Mouse (Mus musculus) embryonic facial prominence, embryonic 10.5 days (tissue): ENCODE results near the gene Doc2a. TPM values are rescaled to one million over a fixed set of nuclear protein-coding genes. Genes with fewer than 3 reads are reported as not detected.
A peak's percentile ranks its signal among the peaks of the same experiment; 100 is the strongest.
"Not testable (repeated sequence)": the region's sequence is repeated elsewhere in the genome, so short reads cannot be mapped to it uniquely, and the experiment has no call there.

Source experiments
- DNase-seq: peaks from one replicate; pipeline ENCODE4 v3.0.0-alpha.2; 2017; ENCODE audit warnings: low spot score
- H3K27ac ChIP-seq: fragments of 300-500 bp; sonication (generic); replicated peaks from 2 replicates; pipeline ENCODE4 v1.5.1; 2016; ENCODE audit warnings: mild to moderate bottlenecking
- H3K27me3 ChIP-seq: fragments of 300-500 bp; sonication (generic); replicated peaks from 2 replicates; pipeline ENCODE4 v1.6.1; 2016; ENCODE audit warnings: low read depth, mild to moderate bottlenecking; ENCODE audit not compliant: poor library complexity, severe bottlenecking
- H3K36me3 ChIP-seq: fragments of 300-500 bp; sonication (generic); replicated peaks from 2 replicates; pipeline ENCODE4 v1.6.1; 2016; ENCODE audit warnings: mild to moderate bottlenecking, moderate library complexity
- H3K4me1 ChIP-seq: fragments of 300-500 bp; sonication (generic); 2 replicates; pipeline ENCODE4 v1.6.1; 2016
- H3K4me3 ChIP-seq: fragments of 300-500 bp; sonication (generic); 2 replicates; pipeline ENCODE4 v1.5.1; 2016; ENCODE audit warnings: mild to moderate bottlenecking, moderate library complexity
- H3K9me3 ChIP-seq: fragments of 300-500 bp; sonication (generic); 2 replicates; pipeline ENCODE4 v1.6.1; 2016; ENCODE audit warnings: mild to moderate bottlenecking
- WGBS: fragments of 180-500 bp; shearing (Covaris S2); methylation state at CpG from one replicate; pipeline ENCODE4 v1.1.7; 2016; 5-methylcytosine and 5-hydroxymethylcytosine counted together
- polyA plus RNA-seq: library from polyadenylated mRNA; unstranded; fragments of >200 nt; fragmentation: Nextera tagmentation; extraction: Ambion mirVana; gene quantifications from 2 replicates; pipeline ENCODE4 v1.2.1, GENCODE M21; 2016

The Doc2a gene
- polyA plus RNA-seq, 1 experiment from 2014 or later: 3.1 TPM

- peak within 1 kb of the TSS; percentile 92 for H3K27ac ChIP-seq
These were observed 37.3 kb downstream of the Doc2a start, which contains the start of gene Taok2 for GRCm38 (mm10) chr7:126884286-126885164. Taok2 (minus strand) TSS chr7:126884703.

GRCm38 (mm10) chr7:126887281-126887680, 40.1 kb downstream of the Doc2a start:
- H3K27me3 ChIP-seq: no peaks in the 10 kb centered on the region
- no peaks in the 10 kb centered on the region for H3K9me3 ChIP-seq
- H3K36me3 ChIP-seq: peaks cover 19% of the 10 kb centered on the region
- peaks cover 24% of the 10 kb centered on the region for H3K4me1 ChIP-seq
- WGBS: 89% methylated on average over 5 of the region's 5 CpGs
- no peak overlapping the region for H3K27ac ChIP-seq
- H3K4me3 ChIP-seq: no peak overlapping the region
- DNase-seq: no peak

More at GRCm38 (mm10) chr7:126884286-126885164, 37.3 kb downstream of the Doc2a start, which contains the start of gene Taok2:
- under 1% methylated on average over 56 of the region's 56 CpGs for WGBS
- no peaks in the 10 kb centered on the region for H3K9me3 ChIP-seq
- H3K4me1 ChIP-seq: peaks cover 42% of the 10 kb centered on the region
- no peaks in the 10 kb centered on the region for H3K27me3 ChIP-seq
- peaks cover 20% of the 10 kb centered on the region for H3K36me3 ChIP-seq
- peak within 1 kb of the TSS; percentile 90 for H3K4me3 ChIP-seq
- DNase-seq: peak; percentile 100

GRCm38 (mm10) chr7:126888852-126889251, 41.6 kb downstream of the Doc2a start:
- no peaks in the 10 kb centered on the region for H3K27me3 ChIP-seq
- H3K4me1 ChIP-seq: peaks cover 9% of the 10 kb centered on the region
- DNase-seq: no peak
- no peak overlapping the region for H3K27ac ChIP-seq
- peaks cover 19% of the 10 kb centered on the region for H3K36me3 ChIP-seq
- H3K9me3 ChIP-seq: no peaks in the 10 kb centered on the region
- no peak overlapping the region for H3K4me3 ChIP-seq
- 46% methylated on average over 7 of the region's 7 CpGs for WGBS

- H3K4me1 ChIP-seq: peaks cover 19% of the 10 kb centered on the region
- H3K27me3 ChIP-seq: no peaks in the 10 kb centered on the region
- no peak overlapping the region for H3K27ac ChIP-seq
- WGBS: 83% methylated on average over 5 of the region's 5 CpGs
- H3K36me3 ChIP-seq: peaks cover under 1% of the 10 kb centered on the region; the same call in 1 of the 2 replicates
- no peak for DNase-seq
- 0 out of 2 replicates have a peak overlapping the region, but pooled peaks have one; percentile 9 for H3K4me3 ChIP-seq
- H3K9me3 ChIP-seq: no peaks in the 10 kb centered on the region
These were observed 49.7 kb downstream of the Doc2a start for GRCm38 (mm10) chr7:126896912-126897311.

- Histone ChIP-seq H3K27me3 (no peaks in the 10 kb centered on the region), H3K27ac (peak overlapping the region; percentile 92), H3K36me3 (no peaks in the 10 kb centered on the region), H3K4me1 (peaks cover 19% of the 10 kb centered on the region), H3K9me3 (no peaks in the 10 kb centered on the region), H3K4me3 (peak overlapping the region; percentile 81)
- no peak for DNase-seq
- WGBS: 25% methylated on average over 16 of the region's 16 CpGs
These were observed 50.3 kb downstream of the Doc2a start for GRCm38 (mm10) chr7:126897390-126898101.

GRCm38 (mm10) chr7:126898102-126898990, 51.1 kb downstream of the Doc2a start:
- Histone ChIP-seq H3K27ac (peak overlapping the region; percentile 92), H3K4me1 (peaks cover 19% of the 10 kb centered on the region), H3K27me3 (no peaks in the 10 kb centered on the region), H3K9me3 (no peaks in the 10 kb centered on the region), H3K36me3 (no peaks in the 10 kb centered on the region), H3K4me3 (peak overlapping the region; percentile 81)
- DNase-seq: peak; percentile 98
- 12% methylated on average over 37 of the region's 37 CpGs for WGBS

GRCm38 (mm10) chr7:126899781-126900180, 52.6 kb downstream of the Doc2a start:
- not testable (repeated sequence) for H3K9me3 ChIP-seq, H3K36me3 ChIP-seq, DNase-seq, H3K27ac ChIP-seq, H3K27me3 ChIP-seq, H3K4me3 ChIP-seq
- 88% methylated on average over 7 of the region's 9 CpGs for WGBS
- H3K4me1 ChIP-seq: peaks cover 19% of the 10 kb centered on the region

Other genes starting within 250 kb of the Doc2a start
- gene Nupr1, start 216.6 kb upstream of the Doc2a start, polyA plus RNA-seq: 0.92 and 1.2 TPM in 2 replicates
- gene Sgf29, start 198.1 kb upstream of the Doc2a start, polyA plus RNA-seq: 64.6 and 65.6 TPM in 2 replicates
- 0.32 and 0.40 TPM in 2 replicates for gene Sult1a1, start 171.0 kb upstream of the Doc2a start, polyA plus RNA-seq
- 186 and 206 TPM in 2 replicates for gene Bola2, start 152.0 kb upstream of the Doc2a start, polyA plus RNA-seq
- 14.4 and 15.1 TPM in 2 replicates for gene Slx1b, start 151.6 kb upstream of the Doc2a start, polyA plus RNA-seq
- 35.7 and 38.5 TPM in 2 replicates for gene Coro1a, start 139.6 kb upstream of the Doc2a start, polyA plus RNA-seq
- gene Mapk3, start 87.8 kb upstream of the Doc2a start, polyA plus RNA-seq: 51.9 and 57.2 TPM in 2 replicates
- 0.96 and 1.8 TPM in 2 replicates for gene Gdpd3, start 81.1 kb upstream of the Doc2a start, polyA plus RNA-seq
- gene Ypel3, start 70.5 kb upstream of the Doc2a start, polyA plus RNA-seq: 51.1 and 64.4 TPM in 2 replicates
- gene Tbx6, start 65.9 kb upstream of the Doc2a start, polyA plus RNA-seq: 0.36 and 0.60 TPM in 2 replicates
- 390 and 408 TPM in 2 replicates for gene Ppp4c, start 54.9 kb upstream of the Doc2a start, polyA plus RNA-seq
- 0.80 and 1.2 TPM in 2 replicates for gene Fam57b, start 49.7 kb upstream of the Doc2a start, polyA plus RNA-seq
- not detected in 2 replicates for gene 4930451I11Rik, start 15.8 kb upstream of the Doc2a start, polyA plus RNA-seq
- gene Hirip3, start 14.6 kb downstream of the Doc2a start, polyA plus RNA-seq: 49.3 and 57.0 TPM in 2 replicates
- gene Ino80e, start 15.0 kb downstream of the Doc2a start, polyA plus RNA-seq: 114 and 118 TPM in 2 replicates
- 55.3 and 56.9 TPM in 2 replicates for gene Taok2, start 37.3 kb downstream of the Doc2a start, polyA plus RNA-seq
- 16.7 and 21.3 TPM in 2 replicates for gene Tmem219, start 75.5 kb downstream of the Doc2a start, polyA plus RNA-seq
- 20.2 and 21.3 TPM in 2 replicates for gene Kctd13, start 81.5 kb downstream of the Doc2a start, polyA plus RNA-seq
- gene Asphd1, start 102.2 kb downstream of the Doc2a start, polyA plus RNA-seq: 0.14 and 0.15 TPM in 2 replicates
- 0.77 and 1.2 TPM in 2 replicates for gene Sez6l2, start 103.1 kb downstream of the Doc2a start, polyA plus RNA-seq
- gene Cdipt, start 128.5 kb downstream of the Doc2a start, polyA plus RNA-seq: 79.9 and 85.2 TPM in 2 replicates
- gene Cdiptos, start 128.7 kb downstream of the Doc2a start, polyA plus RNA-seq: 0.50 and 0.77 TPM in 2 replicates
- 4.1 TPM in 2 replicates for gene Mvp, start 167.2 kb downstream of the Doc2a start, polyA plus RNA-seq
- gene Pagr1b, start 169.1 kb downstream of the Doc2a start, polyA plus RNA-seq: 0.78 TPM in 1 of 2 replicates, not detected in the other
- gene Pagr1a, start 169.9 kb downstream of the Doc2a start, polyA plus RNA-seq: 41.1 and 107 TPM in 2 replicates
- 37.7 and 92.9 TPM in 2 replicates for gene Gm42742, start 173.7 kb downstream of the Doc2a start, polyA plus RNA-seq
- gene Prrt2, start 173.8 kb downstream of the Doc2a start, polyA plus RNA-seq: 2.7 and 3.4 TPM in 2 replicates
- gene Maz, start 179.6 kb downstream of the Doc2a start, polyA plus RNA-seq: 63.6 and 68.8 TPM in 2 replicates
- 200 and 207 TPM in 2 replicates for gene Kif22, start 195.1 kb downstream of the Doc2a start, polyA plus RNA-seq
- gene Zg16, start 239.9 kb downstream of the Doc2a start, polyA plus RNA-seq: not detected in 2 replicates
- 0.54 and 1.4 TPM in 2 replicates for gene AI467606, start 243.9 kb downstream of the Doc2a start, polyA plus RNA-seq